Mouse (Mus musculus) heart, postnatal 0 days (tissue): ENCODE data around the gene Rag2. TPM values are rescaled to one million over a fixed set of nuclear protein-coding genes. Genes with fewer than 3 reads are reported as not detected.
A peak's percentile ranks its signal among the peaks of the same experiment; 100 is the strongest.

Experiments
- ATAC-seq: fragments of 200-750 bp; cut with Nextera tagmentation; 2 replicates; pipeline ENCODE4 v1.8.0; 2017; ENCODE audit warnings: low read depth, moderate number of reproducible peaks, moderate library complexity; ENCODE audit not compliant: insufficient read depth
- DNase-seq: peaks from one replicate; pipeline ENCODE4 v3.0.0-alpha.2; 2016; ENCODE audit warnings: low spot score
- H3K27ac ChIP-seq: fragments of 300-500 bp; sonication (generic); 2 replicates; pipeline ENCODE4 v1.5.1; 2014; ENCODE audit warnings: low read depth, mild to moderate bottlenecking
- H3K27me3 ChIP-seq: fragments of 300-500 bp; sonication (generic); 2 replicates; pipeline ENCODE4 v1.6.1; 2014; ENCODE audit warnings: low read length, mixed read lengths; ENCODE audit not compliant: control insufficient read depth, insufficient read depth
- H3K36me3 ChIP-seq: fragments of 300-500 bp; sonication (generic); replicated peaks from 2 replicates; pipeline ENCODE4 v1.6.1; 2014; ENCODE audit warnings: low read length, mixed read lengths; ENCODE audit not compliant: control insufficient read depth, insufficient read depth
- H3K4me1 ChIP-seq: fragments of 300-500 bp; sonication (generic); 2 replicates; pipeline ENCODE4 v1.6.1; 2014; ENCODE audit warnings: antibody characterized with exemption; ENCODE audit not compliant: control insufficient read depth, insufficient read depth
- H3K4me2 ChIP-seq: fragments of 300-500 bp; sonication (generic); 2 replicates; pipeline ENCODE4 v1.6.1; 2014; ENCODE audit warnings: low read depth, mild to moderate bottlenecking, low read length, moderate library complexity
- H3K4me3 ChIP-seq: fragments of 300-500 bp; sonication (generic); 2 replicates; pipeline ENCODE4 v1.5.1; 2014; ENCODE audit warnings: low read depth, low read length
- H3K9ac ChIP-seq: fragments of 300-500 bp; sonication (generic); replicated peaks from 2 replicates; pipeline ENCODE4 v1.6.1; 2014; ENCODE audit warnings: low read depth, low read length, mixed read lengths
- H3K9me3 ChIP-seq: fragments of 300-500 bp; sonication (generic); replicated peaks from 2 replicates; pipeline ENCODE4 v1.6.1; 2016; ENCODE audit warnings: low read length; ENCODE audit not compliant: control insufficient read depth
- CTCF ChIP-seq: IDR thresholded peaks from 2 replicates; pipeline ENCODE4 v1.5.1; 2016; ENCODE audit warnings: antibody characterized with exemption, control low read depth, low read depth
- EP300 ChIP-seq: IDR thresholded peaks from 2 replicates; pipeline ENCODE4 v1.6.1; 2016; ENCODE audit warnings: antibody characterized with exemption, low read depth
- WGBS: fragments of 180-500 bp; shearing (Covaris S2); extraction: QIAGEN DNeasy Blood & Tissue Kit; methylation state at CpG from one replicate; pipeline ENCODE4 v1.1.7; 2014; 5-methylcytosine and 5-hydroxymethylcytosine counted together
- polyA plus RNA-seq: library from polyadenylated mRNA; unstranded; fragments of >200 nt; fragmentation: Nextera tagmentation; extraction: Ambion mirVana; gene quantifications from 2 replicates; pipeline ENCODE4 v1.2.1, GENCODE M21; 2015
- total RNA-seq: library from RNA; depleted of rRNA; stranded (reverse); fragments of >200 nt; gene quantifications from 2 replicates; pipeline ENCODE4 v1.2.3, GENCODE M21; 2014; ENCODE audit warnings: low replicate concordance

Gene Rag2
- total and polyA plus RNA-seq, 2 experiments from 2014 or later: not detected

GRCm38 (mm10) chr2:101624011-101624410 lies 507 bp upstream of the Rag2 start:
- H3K9ac ChIP-seq: no peak overlapping the region
- no peak overlapping the region; the same call in 1 of the 2 replicates for H3K4me2 ChIP-seq
- 72% methylated on average over 2 of the region's 2 CpGs for WGBS
- H3K36me3 ChIP-seq: no peaks in the 10 kb centered on the region
- no peaks in the 10 kb centered on the region for H3K9me3 ChIP-seq
- TF ChIP-seq EP300 (no peak), CTCF (no peak)
- no peaks in the 10 kb centered on the region for H3K4me1 ChIP-seq
- H3K27me3 ChIP-seq: no peaks in the 10 kb centered on the region
- no peak overlapping the region for H3K4me3 ChIP-seq
- no peak overlapping the region for H3K27ac ChIP-seq
- DNase-seq: no peak
- ATAC-seq: no peak

- TF ChIP-seq EP300: no peak
- TF ChIP-seq CTCF: no peak
- Histone ChIP-seq H3K4me1 (0 out of 2 replicates have a peak, but pooled peaks cover 4% of the 10 kb centered on the region), H3K9ac (no peak overlapping the region), H3K4me3 (no peak overlapping the region), H3K36me3 (no peaks in the 10 kb centered on the region), H3K9me3 (no peaks in the 10 kb centered on the region), H3K4me2 (no peak overlapping the region), H3K27ac (no peak overlapping the region), H3K27me3 (no peaks in the 10 kb centered on the region)
- no peak for DNase-seq
- ATAC-seq: no peak
Measured at GRCm38 (mm10) chr2:101627227-101627626, 2.7 kb downstream of the Rag2 start.

DNA sequence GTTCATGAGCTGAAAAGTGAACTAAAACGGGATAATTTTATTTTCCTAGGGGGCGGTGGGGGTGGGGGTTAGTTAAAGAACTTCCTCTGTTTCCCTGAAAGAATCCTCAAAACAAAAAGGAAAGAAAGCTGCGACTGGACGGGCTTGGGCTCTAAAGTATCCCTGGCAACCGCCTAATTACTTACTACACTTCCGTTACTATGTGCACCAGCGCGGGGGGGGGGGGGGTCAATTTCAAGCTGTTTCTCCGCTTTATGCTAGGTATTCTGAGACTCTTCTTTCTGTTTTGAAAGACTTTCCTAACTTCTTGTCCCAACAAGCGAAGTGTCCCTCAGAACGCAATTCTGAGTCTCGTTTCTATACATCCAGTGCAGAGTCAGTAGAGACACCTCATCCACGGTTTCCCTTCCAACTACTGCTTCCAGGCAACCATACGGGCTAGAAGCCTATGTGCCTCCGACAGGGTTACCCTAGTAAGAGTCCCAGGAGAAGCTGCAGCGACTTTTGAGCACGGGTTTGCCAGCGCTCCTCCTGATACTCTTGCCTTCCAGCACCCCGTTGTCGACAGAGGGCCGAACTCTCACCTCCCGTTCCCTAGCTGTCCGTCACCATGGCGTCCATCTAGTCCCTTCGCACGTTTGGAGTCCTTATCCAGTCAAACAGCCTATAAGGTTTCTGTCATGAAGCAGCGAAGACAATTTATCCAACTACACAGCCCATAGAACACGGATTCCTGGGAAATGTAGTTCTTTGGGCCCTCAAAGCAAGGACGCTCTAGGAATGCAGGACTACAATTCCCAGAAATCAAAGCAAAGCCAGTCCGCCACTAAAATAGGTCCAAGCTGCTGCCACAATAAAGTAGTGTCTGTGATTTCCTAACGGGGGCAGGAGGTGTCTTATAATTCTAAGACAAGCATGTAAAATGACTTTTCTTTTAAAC lies 4.0 kb downstream of the Rag2 start:
- peak; percentile 99 for ATAC-seq
- H3K36me3 ChIP-seq: no peaks in the 10 kb centered on the region
- H3K4me1 ChIP-seq: 0 out of 2 replicates have a peak, but pooled peaks cover 4% of the 10 kb centered on the region
- no peaks in the 10 kb centered on the region for H3K27me3 ChIP-seq
- H3K9ac ChIP-seq: peak overlapping the region; percentile 57
- no peak; the same call in 1 of the 2 replicates for TF ChIP-seq CTCF
- no peak for TF ChIP-seq EP300
- peak; percentile 98 for DNase-seq
- peak overlapping the region; percentile 72 for H3K27ac ChIP-seq
- H3K9me3 ChIP-seq: no peaks in the 10 kb centered on the region
- WGBS: 2% methylated on average over 31 of the region's 31 CpGs
- H3K4me2 ChIP-seq: peak overlapping the region; percentile 71
- H3K4me3 ChIP-seq: peak overlapping the region; percentile 60

- TF ChIP-seq EP300: no peak
- TF ChIP-seq CTCF: no peak
- H3K4me3 ChIP-seq: no peak overlapping the region
- no peaks in the 10 kb centered on the region for H3K9me3 ChIP-seq
- no peak overlapping the region for H3K27ac ChIP-seq
- no peaks in the 10 kb centered on the region for H3K27me3 ChIP-seq
- no peak overlapping the region for H3K9ac ChIP-seq
- H3K4me1 ChIP-seq: no peaks in the 10 kb centered on the region
- no peaks in the 10 kb centered on the region; the same call in 1 of the 2 replicates for H3K36me3 ChIP-seq
- no peak for DNase-seq
- H3K4me2 ChIP-seq: no peak overlapping the region
- WGBS: 69% methylated on average over 7 of the region's 7 CpGs
- no peak for ATAC-seq
Measured at GRCm38 (mm10) chr2:101638979-101639839, 14.7 kb downstream of the Rag2 start.

DNA sequence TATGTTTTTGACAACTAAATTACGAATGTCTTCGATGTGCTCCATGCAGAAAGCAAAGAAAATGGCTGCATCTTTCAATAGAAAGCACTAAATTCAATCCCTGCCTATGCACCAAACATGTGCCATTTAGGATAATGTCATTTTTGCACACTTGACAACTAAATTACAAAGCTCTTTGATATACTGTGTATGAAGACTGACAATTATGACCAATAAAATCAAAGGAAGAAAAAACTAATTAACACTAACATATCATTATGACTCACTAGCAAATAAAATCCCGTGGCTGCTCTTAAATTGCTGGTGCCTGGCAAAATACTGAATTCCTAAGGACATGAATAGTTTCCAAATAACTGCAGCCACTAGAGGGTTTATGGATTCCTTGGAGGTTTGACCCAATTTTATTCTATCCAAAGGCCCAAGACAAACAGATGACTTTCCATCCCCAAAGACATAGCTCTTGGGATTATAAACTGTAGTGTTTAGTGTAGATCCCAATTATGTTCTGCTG lies 15.4 kb downstream of the Rag2 start:
- 74% methylated on average over 3 of the region's 3 CpGs for WGBS

More for the DNA sequence above, 15.4 kb downstream of the Rag2 start:
- Histone ChIP-seq H3K4me1 (no peaks in the 10 kb centered on the region), H3K9me3 (no peaks in the 10 kb centered on the region), H3K4me3 (no peak overlapping the region), H3K27ac (no peak overlapping the region), H3K9ac (no peak overlapping the region), H3K36me3 (no peaks in the 10 kb centered on the region; the same call in 1 of the 2 replicates), H3K27me3 (no peaks in the 10 kb centered on the region), H3K4me2 (no peak overlapping the region)
- no peak for DNase-seq
- ATAC-seq: no peak
- TF ChIP-seq CTCF (no peak), EP300 (no peak)
